In genomic region chr19:47222154-47222840, GRCm38 (mm10) we compare ENCODE assay signal across 11 mouse cellular contexts. TPM values are rescaled to one million over a fixed set of nuclear protein-coding genes. Genes with fewer than 3 reads are reported as not detected.
A peak's percentile ranks its signal among the peaks of the same experiment; 100 is the strongest.
DNase-seq lines count a peak whose midpoint lies in the region; ATAC-seq and TF ChIP-seq lines count a peak whose summit lies in the region.
"Had no signal": no experiment of that assay in that cellular context is flagged by ENCODE, and none has a peak within 500 bp of the region (broad histone marks: within the 10 kb centered on the region; RNA-seq: fewer than 3 reads in every experiment).

No protein-coding gene starts in this region.

- H3K79me2 ChIP-seq in heart, adult 2 months (replicated peaks; ENCODE audit: control insufficient read depth, insufficient read depth, low read length) = no peaks in the 10 kb centered on the region

- H3K27me3 ChIP-seq in kidney, embryonic 15.5 days = no peaks in the 10 kb centered on the region
- H3K27me3 ChIP-seq in embryonic facial prominence, embryonic 15.5 days = no peaks in the 10 kb centered on the region
- no peaks in the 10 kb centered on the region for H3K27me3 ChIP-seq in heart, adult 2 months (ENCODE audit: control insufficient read depth, insufficient read depth, low read length)
- H3K27me3 ChIP-seq: forebrain, embryonic 15.5 days had no signal

- no peak for TF ChIP-seq CTCF in brain, embryonic 14.5 days (IDR thresholded peaks at IDR 0.05; ENCODE audit: borderline replicate concordance, extremely low read depth, insufficient read depth, insufficient read length)
- no peak for TF ChIP-seq CTCF in heart, adult 2 months (IDR thresholded peaks at IDR 0.05)

- H3K27ac ChIP-seq in kidney, embryonic 15.5 days = no peak overlapping the region
- 0 out of 2 replicates have a peak overlapping the region, but pooled peaks have one; percentile 60 for H3K27ac ChIP-seq in embryonic facial prominence, embryonic 15.5 days (replicated peaks)
- H3K27ac ChIP-seq in heart, adult 2 months = no peak overlapping the region
- H3K27ac ChIP-seq: forebrain, embryonic 15.5 days had no signal

- WGBS in kidney, embryonic 15.5 days = 77% methylated on average over 8 of the region's 8 CpGs
- 79% methylated on average over 8 of the region's 8 CpGs for WGBS in embryonic facial prominence, embryonic 15.5 days
- WGBS in heart, adult 2 months = 83% methylated on average over 8 of the region's 8 CpGs

- ATAC-seq in kidney, embryonic 15.5 days (replicated peaks; ENCODE audit: low FRiP score) = 0 out of 2 replicates have a peak, but pooled peaks have one; percentile 44
- peak; percentile 78 for ATAC-seq in embryonic facial prominence, embryonic 15.5 days (ENCODE audit: insufficient number of reproducible peaks, low FRiP score, low TSS enrichment, low read depth)
- ATAC-seq: CD4-positive, CD25-positive, alpha-beta regulatory T cell, adult 4 months; forebrain, embryonic 15.5 days had no signal

- no peak overlapping the region for H3K9ac ChIP-seq in kidney, embryonic 15.5 days
- no peak overlapping the region for H3K9ac ChIP-seq in embryonic facial prominence, embryonic 15.5 days
- H3K9ac ChIP-seq in heart, adult 2 months (ENCODE audit: low read depth, low read length) = no peak overlapping the region
- H3K9ac ChIP-seq: forebrain, embryonic 15.5 days had no signal

- no peak for TF ChIP-seq POLR2A in brain, embryonic 14.5 days (IDR thresholded peaks at IDR 0.05; ENCODE audit: borderline replicate concordance, extremely low read depth, insufficient read depth, insufficient read length, poor library complexity, severe bottlenecking)
- no peak for TF ChIP-seq POLR2A in heart, adult 2 months (IDR thresholded peaks at IDR 0.05; ENCODE audit: insufficient read depth, low read depth, low read length)

- intact Hi-C loops in heart, adult 2 months (cut with DNase I) = no loop called here

- H3K9me3 ChIP-seq in kidney, embryonic 15.5 days (replicated peaks) = no peaks in the 10 kb centered on the region
- no peaks in the 10 kb centered on the region for H3K9me3 ChIP-seq in embryonic facial prominence, embryonic 15.5 days (replicated peaks)
- H3K9me3 ChIP-seq: forebrain, embryonic 15.5 days had no signal

- peaks cover 11% of the 10 kb centered on the region; the same call in 1 of the 2 replicates for H3K4me1 ChIP-seq in kidney, embryonic 15.5 days
- no peaks in the 10 kb centered on the region for H3K4me1 ChIP-seq in embryonic facial prominence, embryonic 15.5 days
- H3K4me1 ChIP-seq in heart, adult 2 months (ENCODE audit: control insufficient read depth, insufficient read depth, low read length) = no peaks in the 10 kb centered on the region
- H3K4me1 ChIP-seq: forebrain, embryonic 15.5 days had no signal

- no peak overlapping the region for H3K4me2 ChIP-seq in kidney, embryonic 15.5 days
- no peak overlapping the region for H3K4me2 ChIP-seq in embryonic facial prominence, embryonic 15.5 days (replicated peaks)
- H3K4me2 ChIP-seq: forebrain, embryonic 15.5 days had no signal

- no peak for DNase-seq in kidney, adult 9 months
- DNase-seq in brain, embryonic 14.5 days (ENCODE audit: low read depth) = peak; percentile 37
- DNase-seq in layer of hippocampus, postnatal 10 days (ENCODE audit: low spot score in 2 of 2) = peak; percentile 69 to 70
- DNase-seq in ovary, adult 18-20 months (ENCODE audit: low spot score) = no peak
- DNase-seq in heart, adult 2 months = no peak
- no peak for DNase-seq in embryo, embryonic 10.5 days (ENCODE audit: low spot score)
- DNase-seq: heart, postnatal 36 days had no signal

- H3K4me3 ChIP-seq in kidney, embryonic 15.5 days (replicated peaks) = no peak overlapping the region
- no peak overlapping the region for H3K4me3 ChIP-seq in embryonic facial prominence, embryonic 15.5 days (replicated peaks)
- H3K4me3 ChIP-seq in heart, adult 2 months = no peak overlapping the region
- H3K4me3 ChIP-seq: forebrain, embryonic 15.5 days had no signal

- no peak for TF ChIP-seq EP300 in heart, adult 2 months (IDR thresholded peaks at IDR 0.05; ENCODE audit: insufficient read depth, low read depth, low read length)

- no peaks in the 10 kb centered on the region for H3K36me3 ChIP-seq in kidney, embryonic 15.5 days
- no peaks in the 10 kb centered on the region for H3K36me3 ChIP-seq in embryonic facial prominence, embryonic 15.5 days
- no peaks in the 10 kb centered on the region for H3K36me3 ChIP-seq in heart, adult 2 months (ENCODE audit: control insufficient read depth, insufficient read depth, low read length)
- H3K36me3 ChIP-seq: forebrain, embryonic 15.5 days had no signal

RNA-seq across cellular contexts. Expression of gene Neurl1a, which starts 43.7 kb away (rescaled TPM):
- polyA plus RNA-seq in kidney, embryonic 15.5 days (2015; fragmentation: Nextera tagmentation; extraction: Ambion mirVana) = 4.8 and 6.5 TPM in 2 replicates
- polyA plus RNA-seq in brain, embryonic 14.5 days (2012; rRNA removed) = 13.6 and 22.2 TPM in 2 replicates
- 8.0 and 9.0 TPM in 2 replicates for polyA plus RNA-seq in embryonic facial prominence, embryonic 15.5 days (2015; fragmentation: Nextera tagmentation; extraction: Ambion mirVana)
- total RNA-seq in layer of hippocampus, postnatal 10 days (2021) = 100 to 1,000 TPM; 112 to 133 TPM
- total RNA-seq in heart, adult 2 months (2021) = 1 to 10 TPM; 1.5 to 1.7 TPM
- 1.1 and 2.5 TPM in 2 replicates for polyA plus RNA-seq in heart, adult 2 months (2012; rRNA removed)

Comparison
In these comparisons a context has a peak if more than half of its experiments do, and no peak if none do; other contexts are left out.
1. DNase-seq: peak in brain, embryonic 14.5 days (single experiment) and layer of hippocampus, postnatal 10 days (2 of 2); none in kidney, adult 9 months (single experiment), ovary, adult 18-20 months (single experiment), heart, adult 2 months (0 of 2) and embryo, embryonic 10.5 days (single experiment).